1 mouse cellular context compared by ENCODE assay signal in the genomic region with DNA sequence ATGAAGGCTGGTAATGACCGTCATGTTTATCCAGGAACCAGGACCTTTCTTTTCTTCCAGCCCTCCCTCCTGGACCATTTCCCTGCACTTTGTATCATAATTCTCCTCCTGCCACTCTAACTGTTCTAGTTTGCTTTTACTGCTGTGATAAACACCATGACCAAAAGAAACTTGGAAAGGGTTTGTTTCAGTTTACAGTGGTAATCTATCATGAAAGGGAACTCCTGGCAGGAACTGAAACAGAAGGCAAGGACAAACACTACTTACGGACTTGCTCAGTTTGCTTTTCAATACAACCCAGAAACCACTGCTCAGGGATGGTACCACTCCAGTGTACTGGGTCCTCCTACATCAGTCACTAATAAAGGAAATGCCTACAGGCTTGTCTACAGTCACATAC.
TF ChIP-seq lines count a peak whose summit lies in the region.

No protein-coding gene starts in this region.

TF ChIP-seq in CH12.LX, 34 proteins besides CTCF, POLR2A, EP300 and RAD21:
- TF ChIP-seq KAT2A (IDR thresholded peaks at IDR 0.05; ENCODE audit: insufficient replicate concordance, low read length) (no peak), JUND (conservative IDR thresholded peaks at IDR 0.05; ENCODE audit: low read depth, low read length) (no peak), CHD2 (IDR thresholded peaks at IDR 0.05; ENCODE audit: low read length) (no peak), MEF2A (IDR thresholded peaks at IDR 0.05; ENCODE audit: borderline replicate concordance, low read depth, low read length) (no peak), CHD1 (IDR thresholded peaks at IDR 0.05; ENCODE audit: low read depth, low read length) (no peak), IRF4 (IDR thresholded peaks at IDR 0.05; ENCODE audit: low read depth, low read length) (peak; percentile 76), BHLHE40 (IDR thresholded peaks at IDR 0.05; ENCODE audit: low read depth, low read length) (no peak), TBP (conservative IDR thresholded peaks at IDR 0.05; ENCODE audit: low read depth, low read length) (peak; percentile 71)
